Mouse (Mus musculus) central nervous system, embryonic 18 days (tissue): ENCODE data around the gene Odf3l2. TPM values are rescaled to one million over a fixed set of nuclear protein-coding genes. Genes with fewer than 3 reads are reported as not detected.

ENCODE experiments used
- polyA plus RNA-seq: library from polyadenylated mRNA; depleted of rRNA; stranded (reverse); fragments of >200 nt; gene quantifications from 2 replicates; pipeline ENCODE4 v1.2.3, GENCODE M21; 2012; rRNA removed

The Odf3l2 gene
- polyA plus RNA-seq: 0.11 and 0.18 TPM in 2 replicates

GRCm38 (mm10) chr10:79645711-79646110 is at the start of gene Odf3l2:
Odf3l2 (minus strand) TSS chr10:79645738.

DNA sequence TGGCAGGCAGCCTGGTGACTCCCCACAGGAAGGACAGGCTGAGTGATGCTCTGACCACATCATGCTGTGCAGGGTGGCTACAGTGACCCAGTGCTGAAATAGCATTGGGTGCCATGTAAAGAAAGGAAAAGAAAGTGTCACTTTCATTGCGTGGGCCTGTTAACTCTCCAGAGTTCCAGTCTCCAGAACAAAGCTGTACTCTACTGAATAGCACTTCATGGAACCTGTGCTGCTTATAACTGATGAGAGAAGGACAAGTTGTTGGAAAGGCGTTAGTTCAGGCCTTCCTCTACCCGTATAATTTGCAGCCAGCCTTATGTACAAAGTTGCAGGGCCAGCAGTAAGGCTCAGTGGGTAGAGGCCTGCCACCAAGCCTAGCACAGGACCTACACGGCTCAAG is 43.2 kb upstream of the Odf3l2 start, which contains the start of gene Gzmm:
Gene Gzmm (plus strand): TSS at position 301 of the 400 bp plus-strand sequence.

DNA sequence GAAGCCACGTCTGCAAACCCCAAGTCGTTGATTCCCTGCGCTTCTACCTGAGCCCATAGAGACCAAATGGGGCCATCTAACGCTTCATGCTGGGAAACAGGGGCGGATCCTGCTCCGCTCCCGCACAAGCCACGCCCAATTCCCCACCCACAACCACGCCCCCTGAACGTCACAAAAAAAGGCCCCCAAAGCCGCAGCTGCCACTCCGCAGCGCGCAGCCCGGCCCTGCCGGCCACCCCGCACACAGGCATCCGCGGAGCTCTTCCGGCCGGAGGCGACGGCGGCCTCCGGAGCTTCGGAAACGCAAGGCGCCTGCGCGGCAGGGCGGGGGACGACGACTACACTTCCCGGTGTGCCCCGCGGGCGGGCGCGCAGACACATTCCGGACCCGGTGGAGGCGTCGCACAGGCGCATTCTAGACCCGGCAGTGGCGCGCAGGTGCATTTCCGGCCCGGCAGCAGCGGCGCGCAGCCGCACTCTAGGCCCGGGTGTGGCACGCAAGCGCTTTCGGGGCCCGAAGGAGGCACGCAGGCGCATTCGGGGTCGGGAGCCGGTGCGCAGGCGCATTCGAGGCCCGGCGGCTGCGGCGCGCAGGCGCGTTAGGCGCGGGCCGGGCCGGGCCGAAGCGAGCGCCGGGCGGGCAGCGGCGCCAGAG is 36.2 kb upstream of the Odf3l2 start, which contains the start of gene Cdc34:
Gene Cdc34 (plus strand): TSS at position 605 of the 655 bp plus-strand sequence.

GRCm38 (mm10) chr10:79668771-79669575 is 23.4 kb upstream of the Odf3l2 start, which contains the start of gene Tpgs1:
Tpgs1 (plus strand) TSS chr10:79669369.

DNA sequence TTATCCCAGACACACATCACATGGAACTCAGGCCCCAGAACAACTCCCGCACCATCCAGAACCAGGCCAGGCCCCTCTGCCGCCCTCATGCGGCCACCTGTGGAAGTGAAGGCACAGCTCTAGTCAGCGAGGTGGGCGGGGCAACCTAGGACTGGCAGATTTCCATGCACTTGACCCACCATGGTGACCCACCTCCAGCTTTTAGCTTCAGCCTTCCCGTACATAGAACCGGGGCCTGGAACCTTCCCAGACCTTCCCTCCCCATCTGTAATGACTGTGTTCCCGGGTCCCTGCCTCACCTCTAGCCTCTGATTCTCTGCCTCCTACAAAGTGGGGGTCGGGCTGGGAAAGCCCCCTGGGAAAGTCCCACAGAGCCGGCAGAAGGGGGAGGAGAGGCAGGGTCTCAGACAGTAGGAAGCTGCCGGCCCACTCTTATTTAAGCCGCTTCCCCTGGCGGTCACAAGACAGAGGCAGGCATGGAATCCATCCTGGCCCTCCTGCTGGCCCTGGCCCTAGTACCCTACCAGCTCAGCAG is 18.7 kb upstream of the Odf3l2 start, which contains the start of gene Madcam1:
Gene Madcam1 (plus strand): TSS at position 429 of the 535 bp plus-strand sequence.

GRCm38 (mm10) chr10:79637128-79638110 is 8.1 kb downstream of the Odf3l2 start, which contains the start of gene Shc2:
Shc2 (minus strand) TSS chr10:79637918.

DNA sequence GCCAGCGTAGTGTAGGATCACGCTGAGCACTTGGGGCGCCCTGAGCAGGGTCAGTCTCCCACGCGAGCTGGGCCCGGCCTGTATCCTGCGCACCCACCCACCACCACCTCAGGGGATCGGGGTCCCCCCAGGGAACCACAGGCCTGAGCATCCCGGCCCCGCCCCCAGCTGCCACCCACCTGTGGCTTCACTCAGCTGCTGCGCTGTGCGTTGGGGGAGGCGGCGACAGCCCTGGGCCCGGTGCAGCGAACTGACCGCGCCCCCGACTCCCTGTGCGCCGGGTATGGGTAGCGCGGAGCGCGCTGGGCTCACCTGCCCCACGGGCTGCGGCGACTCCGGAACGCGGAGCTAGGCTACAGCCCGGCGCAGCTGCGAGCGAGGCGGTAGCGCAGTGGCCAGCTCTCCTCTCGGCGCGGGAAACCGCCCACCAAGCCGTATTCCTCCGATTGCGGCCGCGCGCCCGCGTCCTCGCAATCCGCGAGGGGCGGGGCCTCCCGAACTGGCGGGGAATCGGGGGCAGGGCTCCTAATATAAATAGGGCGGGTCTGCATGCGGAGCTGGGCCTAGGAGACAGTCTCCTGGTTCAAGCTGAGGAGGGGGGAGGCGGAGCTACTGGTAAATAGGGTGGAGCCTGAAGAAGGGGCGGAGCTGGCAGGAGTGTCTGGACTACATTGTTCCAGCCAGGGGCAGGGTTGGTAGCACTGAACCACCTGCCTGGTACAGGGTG is 31.8 kb downstream of the Odf3l2 start, which contains the start of gene C2cd4c:
Gene C2cd4c (minus strand): TSS at position 448 of the 727 bp plus-strand sequence.

Other genes starting within 250 kb of the Odf3l2 start
- gene Vmn2r83, start 177.0 kb downstream of the Odf3l2 start, polyA plus RNA-seq: not detected in 2 replicates
- gene Plpp2, start 111.9 kb downstream of the Odf3l2 start, polyA plus RNA-seq: 10.9 and 12.4 TPM in 2 replicates
- 106 and 121 TPM in 2 replicates for gene Mier2, start 90.5 kb downstream of the Odf3l2 start, polyA plus RNA-seq
- gene Theg, start 58.4 kb downstream of the Odf3l2 start, polyA plus RNA-seq: 0.09 TPM in 1 of 2 replicates, not detected in the other
- gene C2cd4c, start 31.7 kb downstream of the Odf3l2 start, polyA plus RNA-seq: 16.1 and 17.1 TPM in 2 replicates
- 63.2 and 63.8 TPM in 2 replicates for gene Shc2, start 7.8 kb downstream of the Odf3l2 start, polyA plus RNA-seq
- gene Madcam1, start 18.8 kb upstream of the Odf3l2 start, polyA plus RNA-seq: 0.33 and 0.56 TPM in 2 replicates
- 64.1 and 65.6 TPM in 2 replicates for gene Tpgs1, start 23.6 kb upstream of the Odf3l2 start, polyA plus RNA-seq
- gene Cdc34, start 36.5 kb upstream of the Odf3l2 start, polyA plus RNA-seq: 85.1 and 93.1 TPM in 2 replicates
- 2.0 and 2.2 TPM in 2 replicates for gene Gzmm, start 43.3 kb upstream of the Odf3l2 start, polyA plus RNA-seq
- 919 and 923 TPM in 2 replicates for gene Bsg, start 58.8 kb upstream of the Odf3l2 start, polyA plus RNA-seq
- 22.0 and 26.6 TPM in 2 replicates for gene Hcn2, start 70.9 kb upstream of the Odf3l2 start, polyA plus RNA-seq
- 53.8 and 57.3 TPM in 2 replicates for gene Polrmt, start 100.8 kb upstream of the Odf3l2 start, polyA plus RNA-seq
- gene Fgf22, start 109.3 kb upstream of the Odf3l2 start, polyA plus RNA-seq: 1.0 and 1.1 TPM in 2 replicates
- 118 and 136 TPM in 2 replicates for gene Rnf126, start 121.2 kb upstream of the Odf3l2 start, polyA plus RNA-seq
- 3.5 and 4.5 TPM in 2 replicates for gene Fstl3, start 131.5 kb upstream of the Odf3l2 start, polyA plus RNA-seq
- gene Prss57, start 145.2 kb upstream of the Odf3l2 start, polyA plus RNA-seq: 0.26 and 0.39 TPM in 2 replicates
- gene Palm, start 147.8 kb upstream of the Odf3l2 start, polyA plus RNA-seq: 177 and 219 TPM in 2 replicates
- 0.54 and 0.57 TPM in 2 replicates for gene Misp, start 175.3 kb upstream of the Odf3l2 start, polyA plus RNA-seq
- 82.1 and 86.6 TPM in 2 replicates for gene Ptbp1, start 208.7 kb upstream of the Odf3l2 start, polyA plus RNA-seq
- 15.8 and 16.7 TPM in 2 replicates for gene Prtn3, start 228.7 kb upstream of the Odf3l2 start, polyA plus RNA-seq
- 680 and 811 TPM in 2 replicates for gene Plppr3, start 228.9 kb upstream of the Odf3l2 start, polyA plus RNA-seq
- not detected in 2 replicates for gene Elane, start 240.5 kb upstream of the Odf3l2 start, polyA plus RNA-seq
- gene Cfd, start 245.1 kb upstream of the Odf3l2 start, polyA plus RNA-seq: 0.34 and 0.37 TPM in 2 replicates